Mouse (Mus musculus) adrenal gland, postnatal 10 days (tissue): ENCODE data around the gene Ssna1. TPM values are rescaled to one million over a fixed set of nuclear protein-coding genes. Genes with fewer than 3 reads are reported as not detected.

ENCODE experiments used
- DNase-seq: peaks from one replicate; pipeline ENCODE4 v3.0.0; 2021; ENCODE audit warnings: mixed read lengths
- total RNA-seq, 2 experiments: library from RNA; stranded (reverse); gene quantifications; 2 replicates each; pipeline ENCODE4 v1.2.3; 2021

Ssna1 gene
- total RNA-seq, 2 experiments from 2014 or later, result 48.0 to 52.2 TPM

DNA sequence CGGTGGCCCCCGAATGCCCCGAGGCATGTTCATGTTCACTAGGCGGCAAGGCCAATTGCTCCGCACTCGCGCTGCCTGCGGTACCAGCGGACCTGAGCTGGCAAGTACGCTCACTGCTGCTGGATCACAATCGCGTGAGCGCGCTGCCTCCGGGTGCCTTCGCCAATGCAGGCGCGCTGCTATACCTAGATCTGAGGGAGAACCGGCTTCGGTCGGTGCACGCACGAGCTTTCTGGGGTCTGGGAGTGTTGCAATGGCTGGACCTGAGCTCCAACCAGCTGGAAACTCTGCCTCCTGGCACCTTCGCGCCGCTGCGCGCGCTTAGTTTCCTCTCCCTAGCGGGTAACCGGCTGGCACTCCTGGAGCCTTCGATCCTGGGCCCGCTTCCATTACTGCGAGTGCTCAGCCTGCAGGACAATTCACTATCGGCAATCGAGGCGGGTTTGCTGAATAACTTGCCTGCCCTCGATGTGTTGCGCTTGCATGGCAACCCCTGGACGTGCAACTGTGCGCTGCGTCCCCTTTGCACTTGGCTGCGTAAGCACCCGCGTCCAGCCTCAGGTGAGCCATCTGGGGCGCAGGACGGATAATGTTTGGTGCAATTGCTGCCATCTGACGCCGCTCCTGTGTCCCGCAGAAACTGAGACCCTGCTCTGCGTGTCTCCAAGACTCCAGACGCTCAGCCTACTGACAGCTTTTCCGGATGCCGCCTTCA is 18.0 kb upstream of the Ssna1 start:
- peak; percentile 67 for DNase-seq

DNA sequence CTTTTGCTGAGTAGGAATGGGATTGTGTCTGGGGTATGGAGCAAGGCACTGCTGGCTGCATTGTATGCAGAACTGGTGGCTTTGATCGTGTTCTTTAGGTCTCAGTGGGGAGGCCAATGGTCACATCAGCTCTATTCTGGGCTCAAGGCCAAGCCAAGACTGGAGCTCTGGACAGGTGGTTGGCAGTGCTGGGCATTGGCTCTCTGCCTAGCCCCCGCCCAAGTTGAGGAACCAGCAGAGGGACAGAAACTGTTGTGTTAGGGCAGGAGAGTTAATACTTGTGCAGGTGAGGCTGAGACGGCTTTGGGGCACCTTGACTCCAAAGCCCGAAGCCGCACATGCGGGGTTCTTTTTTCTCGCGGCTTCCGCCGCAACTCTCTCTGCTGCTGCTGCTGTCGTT is 17.4 kb upstream of the Ssna1 start, which contains the start of gene Lrrc26:
Gene Lrrc26, plus strand, starts transcription at position 265 of the 400 bp plus-strand sequence.
- peak; percentile 68 for DNase-seq

GRCm38 (mm10) chr2:25288734-25289345 is 16.6 kb upstream of the Ssna1 start:
- no peak for DNase-seq

DNA sequence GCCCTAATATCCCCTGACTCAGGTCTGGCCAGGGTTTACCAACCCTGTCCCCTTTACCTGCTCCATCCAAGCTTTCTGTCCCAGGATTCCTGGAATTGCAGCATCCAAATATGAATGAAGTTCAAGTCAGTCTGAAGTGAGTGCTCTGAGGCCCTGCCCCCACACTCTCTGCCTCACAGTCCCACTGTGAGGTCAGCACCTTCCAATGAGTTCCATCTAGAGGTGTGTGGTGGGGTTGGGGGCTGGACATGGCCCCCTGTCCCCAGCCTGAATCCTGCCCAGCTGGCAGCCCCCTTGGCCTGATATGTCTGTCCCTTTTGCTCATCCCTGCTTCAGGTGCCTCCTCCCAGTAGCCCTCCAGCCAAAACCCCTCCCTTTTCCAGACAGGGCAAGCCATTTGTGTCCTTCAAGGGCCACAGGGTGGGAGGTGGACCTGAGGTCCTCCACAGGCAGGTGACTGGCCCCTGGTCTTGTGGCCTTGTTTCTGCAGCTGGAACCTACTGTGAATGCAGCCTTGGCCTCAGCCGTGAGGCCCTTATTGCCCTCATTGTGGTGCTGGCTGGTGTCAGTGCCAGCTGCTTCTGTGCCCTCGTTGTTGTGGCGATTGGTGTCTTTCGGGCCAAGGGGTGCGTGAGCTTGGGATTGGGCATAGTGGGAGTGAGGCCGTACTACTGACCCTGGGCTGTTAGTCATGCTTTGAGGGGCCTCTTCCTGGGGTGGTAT is 15.8 kb upstream of the Ssna1 start, which contains the start of gene Tmem210:
Gene Tmem210, plus strand, starts transcription at position 219 of the 723 bp plus-strand sequence.
- no peak for DNase-seq

DNA sequence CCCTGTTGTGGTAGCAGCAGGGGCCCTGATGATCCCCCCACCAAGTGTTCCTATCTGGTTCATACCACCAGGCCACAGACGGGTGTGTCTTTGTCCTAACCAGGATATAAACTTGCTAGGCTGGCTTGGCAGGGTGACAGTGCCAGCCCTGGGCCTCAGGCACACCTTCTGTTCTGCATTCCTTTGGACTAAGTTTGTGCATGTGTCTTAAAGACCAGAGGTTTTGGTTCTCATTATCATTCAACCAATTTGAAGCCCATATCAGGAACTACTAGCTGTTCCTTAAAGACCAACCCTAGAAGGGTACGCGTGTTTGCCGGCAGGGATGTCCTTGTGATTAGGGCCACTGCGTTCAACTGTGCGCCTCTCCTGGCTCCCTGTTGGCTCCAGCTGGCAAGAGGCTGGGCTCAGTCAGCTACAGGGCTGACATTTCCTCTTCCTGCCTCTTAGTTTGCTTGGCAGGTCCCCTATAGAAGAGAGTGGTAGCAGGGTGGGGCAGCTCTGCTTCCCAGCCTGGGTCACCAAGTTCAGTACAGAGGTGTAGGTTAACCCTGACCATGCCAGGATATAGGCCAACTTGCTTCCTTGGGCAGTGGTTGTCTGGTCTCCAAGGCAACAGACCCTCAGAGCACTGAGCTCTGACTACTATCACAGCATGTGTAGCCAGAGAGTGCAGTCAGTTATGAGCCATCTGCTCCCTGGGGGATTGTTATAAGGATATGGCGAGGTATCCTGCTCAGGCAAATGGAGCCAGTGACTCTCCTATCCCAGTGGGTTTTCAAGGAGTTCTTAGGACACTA is 14.8 kb upstream of the Ssna1 start:
- no peak for DNase-seq

DNA sequence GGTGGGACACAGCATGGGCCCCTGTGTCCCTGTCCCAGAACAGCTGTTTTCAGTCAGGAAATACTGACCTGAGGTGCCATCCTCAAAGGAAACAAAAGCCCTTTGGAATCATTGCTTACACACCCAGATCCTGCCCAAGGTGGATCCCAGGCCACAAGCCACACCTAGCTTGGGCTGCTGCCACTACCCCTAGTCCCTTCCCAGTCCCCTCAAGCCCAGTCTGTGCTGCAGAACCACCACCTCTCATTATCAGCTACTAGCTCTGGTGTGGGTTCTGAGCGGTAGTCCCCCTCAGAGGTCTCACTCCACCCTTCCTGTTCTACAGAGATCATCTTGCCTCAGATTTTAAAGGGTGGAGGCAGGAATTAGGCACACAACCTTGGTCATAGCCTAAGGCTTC is 14.1 kb upstream of the Ssna1 start:
- DNase-seq, result no peak

DNA sequence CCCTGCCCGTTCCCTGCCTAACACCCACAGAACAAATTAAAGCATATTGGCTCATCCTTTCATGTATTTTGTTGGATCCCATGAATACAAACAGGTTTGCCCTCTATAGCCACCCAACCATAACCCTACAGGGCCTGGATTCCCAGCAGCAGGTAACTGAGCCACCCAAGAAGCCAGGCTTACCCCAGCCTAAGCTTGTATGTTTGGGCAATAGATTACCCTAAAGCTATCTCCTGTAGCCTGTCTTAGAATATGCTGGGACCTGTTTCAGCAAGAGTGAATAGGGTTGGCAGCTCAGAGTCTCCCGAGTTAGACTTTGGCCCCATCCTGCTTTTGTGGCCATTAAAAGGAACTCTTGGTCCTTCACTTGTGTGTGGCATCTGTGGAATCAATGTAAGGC is 13.3 kb upstream of the Ssna1 start:
- DNase-seq, result no peak

GRCm38 (mm10) chr2:25278928-25279882 is 7.0 kb upstream of the Ssna1 start:
- DNase-seq, result peak; percentile 87

DNA sequence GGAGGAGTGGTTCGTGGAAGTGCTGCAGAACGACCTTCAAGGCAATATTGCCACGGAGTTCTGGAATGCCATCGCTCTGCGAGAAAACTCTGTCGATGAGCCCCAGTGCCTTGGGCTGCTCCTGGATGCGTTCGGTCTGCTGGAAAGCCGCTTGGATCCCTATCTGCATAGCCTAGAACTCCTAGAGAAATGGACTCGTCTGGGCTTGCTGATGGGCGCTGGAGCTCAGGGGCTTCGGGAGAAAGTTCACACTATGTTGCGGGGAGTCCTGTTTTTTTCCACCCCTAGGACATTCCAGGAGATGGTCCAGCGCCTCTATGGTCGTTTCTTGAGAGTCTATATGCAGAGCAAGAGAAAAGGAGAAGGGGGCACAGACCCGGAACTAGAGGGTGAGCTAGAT is 772 bp upstream of the Ssna1 start:
- DNase-seq, result no peak

DNA sequence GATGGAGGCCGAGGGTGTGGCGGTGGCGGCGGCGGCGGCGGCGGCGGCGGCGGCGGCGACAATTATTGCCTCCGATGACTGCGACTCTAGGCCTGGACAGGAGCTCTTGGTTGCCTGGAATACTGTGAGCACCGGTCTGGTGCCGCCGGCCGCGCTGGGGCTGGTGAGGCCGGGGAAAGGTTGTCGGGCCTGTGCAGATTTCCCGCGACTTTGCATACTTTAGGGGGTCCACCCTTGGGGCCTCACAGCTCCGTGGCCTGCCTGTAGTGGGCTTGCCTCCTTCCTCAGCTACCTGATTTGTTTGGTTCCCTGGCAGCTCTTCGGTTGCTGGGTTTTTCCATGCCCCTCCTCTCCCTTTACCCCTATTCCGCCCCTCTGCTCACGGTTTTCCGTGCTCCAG is 277 bp upstream of the Ssna1 start:
- no peak for DNase-seq

DNA sequence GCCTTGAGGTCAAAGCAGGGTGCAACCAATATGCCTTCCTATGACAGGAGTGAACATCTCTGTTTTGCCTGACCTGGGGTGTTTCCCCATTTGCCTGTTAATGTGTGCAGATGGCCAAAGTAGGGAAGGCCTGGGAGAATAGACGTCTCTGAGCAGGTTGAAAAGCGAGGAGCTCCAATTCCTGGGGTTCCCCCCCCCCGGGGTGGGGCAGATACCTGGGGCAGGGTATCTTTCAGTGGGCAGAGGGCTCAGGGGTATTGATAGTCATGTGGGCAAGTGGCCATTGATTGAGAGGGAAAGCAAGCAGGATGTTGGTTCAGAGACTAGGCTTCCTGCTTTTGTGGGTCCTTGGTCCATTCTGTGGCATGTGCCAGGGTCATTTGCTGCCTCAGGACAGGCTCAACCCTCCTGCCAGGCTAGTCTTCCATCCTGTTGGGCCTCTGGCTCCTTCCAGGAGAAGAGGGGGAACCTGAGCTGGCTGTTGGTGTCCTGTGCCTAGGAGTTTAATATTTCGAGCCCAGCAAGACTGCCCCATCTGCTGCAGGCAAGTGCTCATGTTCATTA is 4.4 kb downstream of the Ssna1 start:
- no peak for DNase-seq

GRCm38 (mm10) chr2:25267241-25267640 is 5.0 kb downstream of the Ssna1 start:
- DNase-seq, result no peak

DNA sequence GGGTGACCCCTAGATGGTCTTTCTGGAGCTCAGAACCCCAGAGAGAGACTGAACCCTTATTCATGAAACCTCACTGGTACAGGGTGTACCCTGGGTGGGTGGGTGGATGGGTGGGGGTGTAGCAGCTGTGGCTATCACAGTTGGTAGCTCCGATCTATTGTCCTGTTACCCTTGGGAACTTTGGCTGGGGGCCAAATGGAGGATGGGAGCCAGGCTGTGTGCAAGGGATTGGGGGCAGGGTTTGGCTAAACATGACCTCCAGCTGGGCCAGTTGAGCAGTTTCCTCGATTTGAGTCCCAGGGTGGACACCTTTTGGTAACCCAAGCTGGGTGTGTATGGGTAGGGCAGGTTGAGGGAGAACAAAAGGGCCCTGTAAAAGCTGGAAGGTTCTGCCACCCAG is 5.5 kb downstream of the Ssna1 start:
- peak; percentile 67 for DNase-seq

- no peak for DNase-seq
Measured at GRCm38 (mm10) chr2:25265897-25266656, 6.2 kb downstream of the Ssna1 start.

DNA sequence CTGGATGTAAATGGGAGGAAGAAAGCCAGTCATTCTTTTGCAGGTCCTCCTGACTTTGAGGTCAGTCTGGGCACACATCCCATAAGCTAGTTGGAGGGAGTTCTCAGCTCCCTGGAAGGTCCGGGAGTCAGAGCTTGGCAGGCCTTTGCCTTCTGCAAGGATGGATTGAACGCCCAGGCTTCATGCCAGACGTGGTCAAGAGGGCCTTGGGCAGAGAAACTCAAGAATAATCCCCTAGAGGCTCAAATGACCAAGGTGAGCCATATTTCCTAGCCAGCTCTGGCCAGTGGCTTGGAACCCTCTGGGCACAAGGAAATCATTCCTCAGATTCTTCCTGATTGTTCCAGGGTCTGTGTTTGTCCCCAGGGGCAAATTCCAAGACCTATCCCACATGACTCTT is 7.4 kb downstream of the Ssna1 start:
- DNase-seq, result peak; percentile 76

- DNase-seq, result no peak
Measured at GRCm38 (mm10) chr2:25264286-25264660, 8.0 kb downstream of the Ssna1 start.

GRCm38 (mm10) chr2:25263623-25264285 is 8.5 kb downstream of the Ssna1 start:
- no peak for DNase-seq

DNA sequence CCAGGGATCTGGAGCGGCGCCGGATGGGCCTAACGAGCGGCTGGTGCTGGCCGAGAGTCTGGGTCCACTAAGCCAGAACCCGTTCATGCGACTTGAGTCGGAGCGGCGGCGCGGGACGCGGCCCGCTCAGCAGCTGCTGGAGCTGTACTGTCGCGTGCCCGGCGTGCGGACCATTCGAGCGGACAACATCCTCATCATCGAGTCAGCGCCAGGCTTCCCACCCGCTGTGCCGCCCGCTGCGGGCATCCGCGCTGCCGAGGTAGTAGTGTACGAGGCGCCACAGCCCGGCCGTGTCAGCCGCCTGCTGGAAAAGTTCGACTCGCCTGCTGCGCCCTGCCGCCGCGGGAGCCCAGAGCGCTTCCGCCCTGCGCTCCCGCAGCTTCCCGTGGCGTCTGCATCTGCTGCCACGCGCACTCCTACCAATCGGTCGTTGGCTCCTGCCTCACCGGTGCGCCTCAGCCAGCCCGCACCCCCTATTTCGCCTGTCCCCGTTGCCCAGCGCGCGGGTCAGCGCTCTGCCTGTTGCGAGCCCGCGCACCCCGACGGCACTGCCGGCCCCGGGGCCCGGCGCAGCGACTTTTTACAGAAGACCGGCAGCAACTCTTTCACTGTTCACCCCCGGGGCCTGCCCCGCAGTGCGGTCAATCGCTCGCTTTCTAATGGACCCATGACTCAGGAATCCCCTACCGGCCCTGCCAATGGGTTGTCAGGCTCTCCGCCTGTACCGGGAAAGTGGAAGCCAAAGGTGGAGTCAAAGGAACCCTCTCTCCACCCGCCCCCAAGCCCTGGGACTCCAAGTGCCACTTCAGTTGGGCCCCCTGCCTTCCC is 9.2 kb downstream of the Ssna1 start:
- DNase-seq, result peak; percentile 58
